Mouse (Mus musculus) liver, embryonic 13.5 days (tissue): Measurements from ENCODE around the gene Cpt1c. TPM values are rescaled to one million over a fixed set of nuclear protein-coding genes. Genes with fewer than 3 reads are reported as not detected.
"Not testable (repeated sequence)": the region's sequence is repeated elsewhere in the genome, so short reads cannot be mapped to it uniquely, and the experiment has no call there.

Experiments
- ATAC-seq: fragments of 200-750 bp; cut with Nextera tagmentation; 2 replicates; pipeline ENCODE4 v1.8.0; 2017; ENCODE audit warnings: low read depth, mild to moderate bottlenecking, moderate number of reproducible peaks, moderate library complexity
- DNase-seq: peaks from one replicate; pipeline ENCODE4 v3.0.0; 2022
- H3K27ac ChIP-seq: fragments of 300-500 bp; sonication (generic); 2 replicates; pipeline ENCODE4 v1.5.1; 2015; ENCODE audit warnings: moderate library complexity, mild to moderate bottlenecking, inconsistent platforms
- H3K27me3 ChIP-seq: fragments of 300-500 bp; sonication (generic); 2 replicates; pipeline ENCODE4 v1.6.1; 2015; ENCODE audit warnings: mild to moderate bottlenecking, inconsistent platforms
- H3K36me3 ChIP-seq: fragments of 300-500 bp; sonication (generic); 2 replicates; pipeline ENCODE4 v1.6.1; 2015; ENCODE audit warnings: mild to moderate bottlenecking, inconsistent platforms
- H3K4me1 ChIP-seq: fragments of 300-500 bp; sonication (generic); replicated peaks from 2 replicates; pipeline ENCODE4 v1.6.1; 2015; ENCODE audit warnings: inconsistent platforms
- H3K4me2 ChIP-seq: fragments of 300-500 bp; sonication (generic); 2 replicates; pipeline ENCODE4 v1.6.1; 2015; ENCODE audit warnings: inconsistent platforms, mild to moderate bottlenecking, moderate library complexity
- H3K4me3 ChIP-seq: fragments of 300-500 bp; sonication (generic); replicated peaks from 2 replicates; pipeline ENCODE4 v1.5.1; 2015; ENCODE audit warnings: mild to moderate bottlenecking, inconsistent platforms
- H3K9ac ChIP-seq: fragments of 300-500 bp; sonication (generic); 2 replicates; pipeline ENCODE4 v1.6.1; 2015; ENCODE audit warnings: mild to moderate bottlenecking, inconsistent platforms
- H3K9me3 ChIP-seq: fragments of 300-500 bp; sonication (generic); replicated peaks from 2 replicates; pipeline ENCODE4 v1.6.1; 2016; ENCODE audit warnings: inconsistent platforms
- WGBS: fragments of 180-500 bp; shearing (Covaris S2); methylation state at CpG from one replicate; pipeline ENCODE4 v1.1.7; 2015; ENCODE audit not compliant: insufficient replicate concordance; 5-methylcytosine and 5-hydroxymethylcytosine counted together
- polyA plus RNA-seq: library from polyadenylated mRNA; unstranded; fragments of >200 nt; fragmentation: Nextera tagmentation; extraction: Ambion mirVana; gene quantifications from 2 replicates; pipeline ENCODE4 v1.2.1, GENCODE M21; 2015

The Cpt1c gene
- polyA plus RNA-seq = 1.9 and 2.3 TPM in 2 replicates

GRCm38 (mm10) chr7:44974383-44975116, at the start of gene Cpt1c:
TSS of gene Cpt1c (minus strand) at chr7:44974851.
- peak within 1 kb of the TSS; percentile 75 for H3K27ac ChIP-seq
- DNase-seq = peak; percentile 70
- H3K27me3 ChIP-seq = peaks cover 6% of the 10 kb centered on the region; the same call in 1 of the 2 replicates
- WGBS = 3% methylated on average over 22 of the region's 22 CpGs
- peak; percentile 63 for ATAC-seq
- H3K4me2 ChIP-seq = peak within 1 kb of the TSS; percentile 59
- H3K4me3 ChIP-seq = peak within 1 kb of the TSS; percentile 36
- H3K9ac ChIP-seq = peak within 1 kb of the TSS; percentile 51; the same call in 1 of the 2 replicates
- H3K36me3 ChIP-seq = peaks cover 42% of the 10 kb centered on the region
- H3K9me3 ChIP-seq = no peaks in the 10 kb centered on the region
- peaks cover 51% of the 10 kb centered on the region for H3K4me1 ChIP-seq

- not testable (repeated sequence) for H3K27ac ChIP-seq, H3K4me2 ChIP-seq, H3K4me3 ChIP-seq, H3K9me3 ChIP-seq, H3K9ac ChIP-seq, DNase-seq, ATAC-seq
- Histone ChIP-seq H3K4me1 (peaks cover 27% of the 10 kb centered on the region), H3K36me3 (peaks cover 15% of the 10 kb centered on the region), H3K27me3 (peaks cover 25% of the 10 kb centered on the region)
- WGBS = 59% methylated on average over 5 of the region's 5 CpGs
Observed at GRCm38 (mm10) chr7:45023711-45024110, 49.1 kb upstream of the Cpt1c start.

GRCm38 (mm10) chr7:45020225-45020624, 45.6 kb upstream of the Cpt1c start:
- Histone ChIP-seq H3K4me1 (peaks cover 33% of the 10 kb centered on the region), H3K4me2 (no peak overlapping the region), H3K27ac (no peak overlapping the region), H3K4me3 (no peak overlapping the region), H3K9me3 (no peaks in the 10 kb centered on the region), H3K36me3 (no peaks in the 10 kb centered on the region), H3K27me3 (peaks cover 33% of the 10 kb centered on the region), H3K9ac (no peak overlapping the region)
- ATAC-seq (no peak), DNase-seq (no peak)
- WGBS = 63% methylated on average over 9 of the region's 9 CpGs

GRCm38 (mm10) chr7:45019031-45019571, 44.5 kb upstream of the Cpt1c start:
- peak overlapping the region; percentile 40 for H3K27ac ChIP-seq

GRCm38 (mm10) chr7:45017242-45018061, 42.8 kb upstream of the Cpt1c start, which contains the start of gene Rras:
TSS of gene Rras (plus strand) at chr7:45017961.
- Histone ChIP-seq H3K27ac (peak within 1 kb of the TSS; percentile 97), H3K27me3 (peaks cover 33% of the 10 kb centered on the region), H3K36me3 (peaks cover 16% of the 10 kb centered on the region), H3K9me3 (no peaks in the 10 kb centered on the region), H3K9ac (peak within 1 kb of the TSS; percentile 96), H3K4me3 (peak within 1 kb of the TSS; percentile 92), H3K4me1 (peaks cover 58% of the 10 kb centered on the region), H3K4me2 (peak within 1 kb of the TSS; percentile 97)
- peak; percentile 86 for ATAC-seq
- DNase-seq = peak; percentile 95
- under 1% methylated on average over 34 of the region's 36 CpGs for WGBS

More at GRCm38 (mm10) chr7:45019031-45019571, 44.5 kb upstream of the Cpt1c start:
- Histone ChIP-seq H3K4me1 (peaks cover 43% of the 10 kb centered on the region), H3K27me3 (peaks cover 33% of the 10 kb centered on the region), H3K4me2 (peak overlapping the region; percentile 97), H3K4me3 (peak overlapping the region; percentile 92; the same call in 1 of the 2 replicates), H3K9me3 (no peaks in the 10 kb centered on the region), H3K36me3 (no peaks in the 10 kb centered on the region), H3K9ac (peak overlapping the region; percentile 40; the same call in 1 of the 2 replicates)
- ATAC-seq = no peak
- WGBS = 25% methylated on average over 8 of the region's 8 CpGs
- no peak for DNase-seq

GRCm38 (mm10) chr7:45016761-45017160, 42.1 kb upstream of the Cpt1c start:
- Histone ChIP-seq H3K27ac (peak overlapping the region; percentile 97), H3K4me1 (peaks cover 60% of the 10 kb centered on the region), H3K9me3 (no peaks in the 10 kb centered on the region), H3K4me3 (peak overlapping the region; percentile 92), H3K36me3 (peaks cover 23% of the 10 kb centered on the region), H3K9ac (peak overlapping the region; percentile 96), H3K27me3 (peaks cover 33% of the 10 kb centered on the region), H3K4me2 (peak overlapping the region; percentile 97)
- ATAC-seq (no peak), DNase-seq (no peak)
- under 1% methylated on average over 4 of the region's 4 CpGs for WGBS

- ATAC-seq (peak; percentile 77), DNase-seq (peak; percentile 99)
- H3K27me3 ChIP-seq = peaks cover 31% of the 10 kb centered on the region
- H3K27ac ChIP-seq = peak within 1 kb of the TSS; percentile 97
- peak within 1 kb of the TSS; percentile 97 for H3K4me2 ChIP-seq
- under 1% methylated on average over 68 of the region's 69 CpGs for WGBS
- peak within 1 kb of the TSS; percentile 96 for H3K9ac ChIP-seq
- H3K9me3 ChIP-seq = no peaks in the 10 kb centered on the region
- H3K4me1 ChIP-seq = peaks cover 60% of the 10 kb centered on the region
- H3K4me3 ChIP-seq = peak within 1 kb of the TSS; percentile 92
- peaks cover 29% of the 10 kb centered on the region for H3K36me3 ChIP-seq
Observed at GRCm38 (mm10) chr7:45015957-45016612, 41.4 kb upstream of the Cpt1c start, which contains the start of gene Scaf1. TSS of gene Scaf1 (minus strand) at chr7:45016363.

- under 1% methylated on average over 20 of the region's 20 CpGs for WGBS
- Histone ChIP-seq H3K9me3 (no peaks in the 10 kb centered on the region), H3K4me2 (peak overlapping the region; percentile 97), H3K9ac (peak overlapping the region; percentile 96), H3K4me1 (peaks cover 60% of the 10 kb centered on the region), H3K36me3 (peaks cover 36% of the 10 kb centered on the region), H3K27me3 (peaks cover 25% of the 10 kb centered on the region), H3K27ac (peak overlapping the region; percentile 97), H3K4me3 (peak overlapping the region; percentile 92)
- ATAC-seq (no peak), DNase-seq (no peak)
Observed at GRCm38 (mm10) chr7:45015344-45015956, 40.8 kb upstream of the Cpt1c start.

GRCm38 (mm10) chr7:45014096-45014451, 39.4 kb upstream of the Cpt1c start:
- Histone ChIP-seq H3K36me3 (peaks cover 50% of the 10 kb centered on the region), H3K9me3 (no peaks in the 10 kb centered on the region), H3K4me2 (peak overlapping the region; percentile 97; the same call in 1 of the 2 replicates), H3K4me1 (peaks cover 63% of the 10 kb centered on the region), H3K27me3 (peaks cover 11% of the 10 kb centered on the region), H3K4me3 (0 out of 2 replicates have a peak overlapping the region, but pooled peaks have one; percentile 92), H3K9ac (peak overlapping the region; percentile 96; the same call in 1 of the 2 replicates), H3K27ac (peak overlapping the region; percentile 97)
- DNase-seq (no peak), ATAC-seq (no peak)
- 93% methylated on average over 3 of the region's 3 CpGs for WGBS

GRCm38 (mm10) chr7:45013366-45014095, 38.9 kb upstream of the Cpt1c start:
- Histone ChIP-seq H3K27ac (peak overlapping the region; percentile 97), H3K9me3 (no peaks in the 10 kb centered on the region), H3K4me2 (peak overlapping the region; percentile 28), H3K4me3 (no peak overlapping the region), H3K27me3 (peaks cover 6% of the 10 kb centered on the region), H3K36me3 (peaks cover 55% of the 10 kb centered on the region), H3K4me1 (peaks cover 57% of the 10 kb centered on the region), H3K9ac (peak overlapping the region; percentile 96)
- no peak for ATAC-seq
- no peak for DNase-seq
- WGBS = 90% methylated on average over 16 of the region's 16 CpGs
